Mouse (Mus musculus) cerebellum, adult 2 months (tissue): ENCODE measurements at regions not wholly inside any gene's neighbourhood (a gene's known extent, or its start where the extent isn't known, plus 50 kb on each side); places are given as distances from the start of the nearest gene placed in this dataset.

Source experiments
- CTCF ChIP-seq: fragments of 200-500 bp; IDR thresholded peaks from 2 replicates; pipeline ENCODE4 v1.5.1; 2011; ENCODE audit warnings: low read depth, mild to moderate bottlenecking, control low read depth, low read length, moderate library complexity, borderline replicate concordance; ENCODE audit not compliant: insufficient read depth
- POLR2A ChIP-seq: fragments of 200-500 bp; IDR thresholded peaks from 2 replicates; pipeline ENCODE4 v1.6.1; 2011; ENCODE audit warnings: low read length, control low read depth, borderline replicate concordance; ENCODE audit not compliant: insufficient read depth

GRCm38 (mm10) chr11:8147790-8148484 lies 516.4 kb downstream of the Tns3 start:
- TF ChIP-seq CTCF, result no peak
- TF ChIP-seq POLR2A, result no peak
